Mouse (Mus musculus) embryonic fibroblast, embryonic 13.5 days (primary cell): Measurements from ENCODE around the gene Sptan1.

Experiments
- CTCF ChIP-seq: IDR thresholded peaks from 2 replicates; pipeline ENCODE4 v1.5.1; 2011; ENCODE audit warnings: mild to moderate bottlenecking, control low read depth, low read length, moderate library complexity, borderline replicate concordance; ENCODE audit not compliant: insufficient read depth
- POLR2A ChIP-seq: IDR thresholded peaks from 2 replicates; pipeline ENCODE4 v1.6.1; 2011; ENCODE audit warnings: low read depth, mild to moderate bottlenecking, control low read depth, low read length, moderate library complexity

DNA sequence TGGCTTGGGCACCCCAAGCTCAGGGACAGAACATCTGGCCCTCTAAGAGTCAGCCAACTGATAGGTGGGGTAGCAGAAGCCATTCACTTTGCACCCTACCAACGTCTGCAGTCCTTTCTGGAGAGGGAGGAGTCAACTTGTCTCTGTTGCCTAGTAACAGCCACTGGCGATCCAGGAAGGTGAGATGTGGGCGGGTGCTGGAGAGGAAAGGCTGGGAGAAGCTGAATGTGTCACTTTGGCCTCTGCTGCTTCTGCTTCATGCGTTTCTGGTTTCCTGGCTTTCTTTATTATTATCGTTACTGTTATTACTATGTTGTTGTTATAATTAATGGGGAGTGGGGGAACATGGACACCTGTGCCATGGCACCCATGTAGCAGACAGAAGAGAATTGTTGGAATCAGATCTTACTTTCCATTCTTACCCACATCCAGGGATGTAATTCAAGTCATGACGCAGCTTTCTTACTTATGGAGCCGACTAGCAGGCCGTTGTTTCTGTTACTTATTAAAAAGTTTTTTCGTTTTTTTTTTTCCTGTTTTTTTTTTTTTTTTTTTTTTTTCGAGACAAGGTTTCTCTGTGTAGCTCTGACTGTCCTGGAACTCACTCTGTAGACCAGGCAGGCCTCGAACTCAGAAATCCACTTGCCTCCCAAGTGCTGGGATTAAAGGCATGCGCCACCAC, 92.0 kb downstream of the Sptan1 start, which contains the start of gene Set:
- no peak for TF ChIP-seq CTCF
- no peak for TF ChIP-seq POLR2A
